Mouse (Mus musculus): Measurements from ENCODE around the gene Zcchc4. TPM values are rescaled to one million over a fixed set of nuclear protein-coding genes. Genes with fewer than 3 reads are reported as not detected.

Zcchc4 gene
- polyA plus RNA-seq, 1 experiment from 2014 or later = 10.6 TPM

DNA sequence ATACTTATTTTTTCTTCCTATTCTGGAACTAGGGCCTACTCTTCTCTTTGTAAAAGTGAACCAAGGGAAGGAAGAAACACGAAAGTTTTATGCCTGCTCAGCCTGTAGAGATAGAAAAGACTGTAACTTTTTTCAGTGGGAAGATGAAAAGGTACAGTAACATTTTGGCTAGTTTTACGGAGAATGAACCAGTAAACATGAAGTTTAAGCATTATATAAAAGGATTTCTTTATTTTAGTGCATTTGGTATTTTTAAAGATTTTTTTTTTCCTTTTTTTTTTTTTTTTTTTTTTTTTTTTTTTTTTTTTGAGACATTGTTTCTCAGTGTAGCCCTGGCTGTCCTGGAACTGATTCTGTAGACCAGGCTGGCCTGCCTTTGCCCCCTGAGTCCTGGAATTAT lies 8.7 kb downstream of the Zcchc4 start:
- no peak overlapping the region for H3K27ac ChIP-seq (ENCODE audit: low read depth, low read length)
- 82% methylated on average over 2 of the region's 2 CpGs for WGBS

DNA sequence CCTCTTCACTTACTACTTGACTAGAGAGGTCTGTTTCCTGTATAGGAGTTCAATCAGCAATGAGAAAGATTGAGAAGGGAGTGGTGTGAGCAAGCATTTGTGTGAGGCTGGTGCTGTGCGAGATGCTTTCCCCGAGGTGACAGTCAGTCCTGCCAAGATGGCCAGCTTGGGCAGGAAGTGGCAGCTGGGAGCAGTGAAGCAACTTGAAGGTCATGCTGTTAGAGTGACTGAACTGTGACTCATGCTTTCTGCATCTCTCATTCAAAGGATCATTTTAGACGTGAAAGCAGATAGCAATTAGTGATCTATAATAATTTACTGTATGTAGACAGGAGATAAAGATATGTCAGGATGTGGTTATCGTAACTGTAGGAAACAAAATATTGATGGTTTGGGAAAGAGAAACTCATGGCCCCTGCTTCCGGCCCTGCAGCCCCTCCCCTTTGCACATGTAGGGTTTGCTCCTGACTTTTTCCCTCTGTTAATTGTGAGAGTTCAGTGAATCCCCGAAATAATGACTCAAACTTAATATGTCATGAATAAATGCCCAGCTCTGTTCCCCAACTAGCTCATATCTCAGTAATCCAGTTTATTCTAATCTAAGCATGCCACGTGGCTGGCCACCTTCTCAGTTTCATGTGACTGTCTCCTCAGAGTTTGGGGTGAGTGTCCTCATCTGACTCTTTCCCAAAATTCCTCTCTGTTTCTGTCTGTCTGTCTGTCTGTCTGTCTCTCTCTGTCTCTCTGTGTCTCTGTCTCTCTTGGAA lies 11.5 kb downstream of the Zcchc4 start:
- Histone ChIP-seq H3K4me3 (ENCODE audit: low read length) (no peak overlapping the region), H3K9me3 (ENCODE audit: control insufficient read depth, low read length) (no peaks in the 10 kb centered on the region), H3K27me3 (replicated peaks; ENCODE audit: control insufficient read depth, insufficient read depth, low read length) (no peaks in the 10 kb centered on the region), H3K4me1 (ENCODE audit: control insufficient read depth, insufficient read depth, low read depth, low read length) (no peaks in the 10 kb centered on the region; the same call in 1 of the 2 replicates), H3K4me2 (ENCODE audit: low read length) (no peak overlapping the region), H3K27ac (ENCODE audit: low read depth, low read length) (no peak overlapping the region), H3K36me3 (ENCODE audit: control insufficient read depth, insufficient read depth, low read length) (no peaks in the 10 kb centered on the region), H3K9ac (ENCODE audit: low read depth, low read length) (no peak overlapping the region)
- WGBS = 87% methylated on average over 7 of the region's 7 CpGs
- no peak for ATAC-seq

More for the DNA sequence above, 8.7 kb downstream of the Zcchc4 start:
- Histone ChIP-seq H3K4me3 (ENCODE audit: low read length) (no peak overlapping the region), H3K27me3 (replicated peaks; ENCODE audit: control insufficient read depth, insufficient read depth, low read length) (no peaks in the 10 kb centered on the region), H3K9me3 (ENCODE audit: control insufficient read depth, low read length) (no peaks in the 10 kb centered on the region), H3K9ac (ENCODE audit: low read depth, low read length) (no peak overlapping the region), H3K4me1 (ENCODE audit: control insufficient read depth, insufficient read depth, low read depth, low read length) (no peaks in the 10 kb centered on the region; the same call in 1 of the 2 replicates), H3K4me2 (ENCODE audit: low read length) (no peak overlapping the region; the same call in 1 of the 2 replicates), H3K36me3 (ENCODE audit: control insufficient read depth, insufficient read depth, low read length) (no peaks in the 10 kb centered on the region)
- no peak for ATAC-seq

DNA sequence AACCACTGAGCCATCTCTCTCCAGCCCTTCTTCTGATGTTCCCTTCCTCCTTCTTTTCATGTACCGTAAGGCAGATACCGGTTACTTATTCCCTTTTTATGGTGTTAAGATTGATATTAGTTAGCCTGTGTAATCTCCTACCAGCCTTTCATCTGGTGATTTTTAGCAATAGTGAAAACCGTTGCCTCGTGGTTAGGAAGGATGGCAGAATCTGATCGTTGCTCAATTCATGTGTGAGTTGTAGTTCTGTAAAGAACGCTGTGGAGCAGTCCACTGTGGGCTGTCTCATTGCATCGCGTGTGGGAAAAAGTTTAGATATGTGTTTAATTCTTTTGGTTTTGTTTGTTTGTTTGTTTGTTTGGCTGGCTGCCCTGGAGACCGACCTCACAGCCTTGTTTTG lies 18.0 kb downstream of the Zcchc4 start:
- peaks cover 10% of the 10 kb centered on the region; the same call in 1 of the 2 replicates for H3K36me3 ChIP-seq (ENCODE audit: control insufficient read depth, insufficient read depth, low read length)
- no peak overlapping the region for H3K27ac ChIP-seq (ENCODE audit: low read depth, low read length)
- no peak overlapping the region for H3K4me2 ChIP-seq (ENCODE audit: low read length)
- H3K4me1 ChIP-seq (ENCODE audit: control insufficient read depth, insufficient read depth, low read depth, low read length) = no peaks in the 10 kb centered on the region
- no peak overlapping the region for H3K4me3 ChIP-seq (ENCODE audit: low read length)
- no peak for ATAC-seq
- no peaks in the 10 kb centered on the region for H3K9me3 ChIP-seq (ENCODE audit: control insufficient read depth, low read length)
- no peaks in the 10 kb centered on the region for H3K27me3 ChIP-seq (replicated peaks; ENCODE audit: control insufficient read depth, insufficient read depth, low read length)
- WGBS = 96% methylated on average over 9 of the region's 9 CpGs
- H3K9ac ChIP-seq (ENCODE audit: low read depth, low read length) = no peak overlapping the region

- no peak overlapping the region for H3K27ac ChIP-seq (ENCODE audit: low read depth, low read length)
- no peak for ATAC-seq
- no peaks in the 10 kb centered on the region for H3K27me3 ChIP-seq (replicated peaks; ENCODE audit: control insufficient read depth, insufficient read depth, low read length)
- no peak overlapping the region for H3K4me2 ChIP-seq (ENCODE audit: low read length)
- no peak overlapping the region for H3K9ac ChIP-seq (ENCODE audit: low read depth, low read length)
- no peaks in the 10 kb centered on the region for H3K4me1 ChIP-seq (ENCODE audit: control insufficient read depth, insufficient read depth, low read depth, low read length)
- H3K9me3 ChIP-seq (ENCODE audit: control insufficient read depth, low read length) = no peaks in the 10 kb centered on the region
- H3K4me3 ChIP-seq (ENCODE audit: low read length) = no peak overlapping the region
- H3K36me3 ChIP-seq (ENCODE audit: control insufficient read depth, insufficient read depth, low read length) = peaks cover 10% of the 10 kb centered on the region; the same call in 1 of the 2 replicates
- WGBS = 90% methylated on average over 9 of the region's 9 CpGs
Measured at GRCm38 (mm10) chr5:52794109-52794508, 18.9 kb downstream of the Zcchc4 start.

GRCm38 (mm10) chr5:52799274-52799985 lies 24.2 kb downstream of the Zcchc4 start:
- Histone ChIP-seq H3K36me3 (ENCODE audit: control insufficient read depth, insufficient read depth, low read length) (peaks cover 10% of the 10 kb centered on the region; the same call in 1 of the 2 replicates), H3K9ac (ENCODE audit: low read depth, low read length) (no peak overlapping the region), H3K4me2 (ENCODE audit: low read length) (no peak overlapping the region), H3K27me3 (replicated peaks; ENCODE audit: control insufficient read depth, insufficient read depth, low read length) (no peaks in the 10 kb centered on the region), H3K4me3 (ENCODE audit: low read length) (no peak overlapping the region), H3K4me1 (ENCODE audit: control insufficient read depth, insufficient read depth, low read depth, low read length) (no peaks in the 10 kb centered on the region), H3K9me3 (ENCODE audit: control insufficient read depth, low read length) (no peaks in the 10 kb centered on the region), H3K27ac (ENCODE audit: low read depth, low read length) (no peak overlapping the region)
- WGBS = 85% methylated on average over 12 of the region's 12 CpGs
- ATAC-seq = no peak

GRCm38 (mm10) chr5:52805801-52806200 lies 30.6 kb downstream of the Zcchc4 start:
- peaks cover 2% of the 10 kb centered on the region; the same call in 1 of the 2 replicates for H3K36me3 ChIP-seq (ENCODE audit: control insufficient read depth, insufficient read depth, low read length)
- no peak overlapping the region for H3K9ac ChIP-seq (ENCODE audit: low read depth, low read length)
- 77% methylated on average over 4 of the region's 4 CpGs for WGBS
- no peak overlapping the region for H3K4me3 ChIP-seq (ENCODE audit: low read length)
- no peaks in the 10 kb centered on the region for H3K4me1 ChIP-seq (ENCODE audit: control insufficient read depth, insufficient read depth, low read depth, low read length)
- H3K9me3 ChIP-seq (ENCODE audit: control insufficient read depth, low read length) = no peaks in the 10 kb centered on the region
- no peak overlapping the region for H3K4me2 ChIP-seq (ENCODE audit: low read length)
- H3K27me3 ChIP-seq (replicated peaks; ENCODE audit: control insufficient read depth, insufficient read depth, low read length) = no peaks in the 10 kb centered on the region
- no peak overlapping the region for H3K27ac ChIP-seq (ENCODE audit: low read depth, low read length)
- no peak for ATAC-seq

DNA sequence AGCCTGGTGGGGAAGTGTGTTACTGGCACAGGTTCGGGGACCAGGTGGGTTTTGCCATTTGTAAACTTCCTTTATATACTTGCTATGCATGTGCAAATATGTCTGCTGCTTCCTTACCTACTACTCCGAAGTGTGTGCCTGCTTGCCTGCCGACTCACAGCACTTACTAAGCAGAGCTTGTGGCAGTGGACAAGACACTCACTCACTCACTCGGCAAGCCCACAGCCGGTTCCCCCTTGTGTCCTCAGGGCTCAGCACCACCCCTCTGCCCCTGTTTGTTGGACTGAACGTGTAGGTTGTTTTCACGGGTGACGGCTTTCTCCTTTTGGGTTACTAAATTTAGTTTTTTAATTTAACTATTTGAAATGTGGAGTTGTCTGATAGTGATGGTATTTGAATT lies 31.1 kb downstream of the Zcchc4 start:
- Histone ChIP-seq H3K9me3 (ENCODE audit: control insufficient read depth, low read length) (no peaks in the 10 kb centered on the region), H3K36me3 (ENCODE audit: control insufficient read depth, insufficient read depth, low read length) (peaks cover 2% of the 10 kb centered on the region; the same call in 1 of the 2 replicates), H3K27ac (ENCODE audit: low read depth, low read length) (no peak overlapping the region), H3K27me3 (replicated peaks; ENCODE audit: control insufficient read depth, insufficient read depth, low read length) (no peaks in the 10 kb centered on the region), H3K4me1 (ENCODE audit: control insufficient read depth, insufficient read depth, low read depth, low read length) (no peaks in the 10 kb centered on the region), H3K9ac (ENCODE audit: low read depth, low read length) (no peak overlapping the region), H3K4me3 (ENCODE audit: low read length) (no peak overlapping the region), H3K4me2 (ENCODE audit: low read length) (no peak overlapping the region)
- 83% methylated on average over 8 of the region's 8 CpGs for WGBS
- ATAC-seq = no peak

DNA sequence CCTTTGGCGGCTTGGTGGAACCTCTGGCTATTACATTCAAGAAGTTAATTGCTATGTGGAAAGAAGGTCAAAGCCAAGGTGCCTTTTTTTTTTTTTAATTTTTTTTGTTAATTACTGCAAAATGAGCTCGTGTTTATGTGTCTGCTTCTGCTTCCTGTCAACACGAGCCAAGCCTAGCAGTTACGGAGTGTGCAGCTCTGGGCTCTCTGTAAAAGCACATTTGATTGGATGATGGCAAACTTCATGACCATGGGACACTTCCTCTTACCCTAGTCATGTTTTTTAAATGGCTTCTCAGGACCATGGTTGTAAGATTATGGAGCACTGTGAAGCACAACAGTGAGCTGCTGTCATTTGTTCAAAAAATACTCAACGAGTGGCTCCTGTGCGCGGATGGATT lies 31.8 kb downstream of the Zcchc4 start:
- no peaks in the 10 kb centered on the region for H3K4me1 ChIP-seq (ENCODE audit: control insufficient read depth, insufficient read depth, low read depth, low read length)
- whole genome bisulfite sequencing = 87% methylated on average over 7 of the region's 7 CpGs
- H3K4me3 ChIP-seq (ENCODE audit: low read length) = no peak overlapping the region
- H3K9me3 ChIP-seq (ENCODE audit: control insufficient read depth, low read length) = no peaks in the 10 kb centered on the region
- H3K27ac ChIP-seq (ENCODE audit: low read depth, low read length) = no peak overlapping the region
- no peak overlapping the region for H3K9ac ChIP-seq (ENCODE audit: low read depth, low read length)
- no peak overlapping the region for H3K4me2 ChIP-seq (ENCODE audit: low read length)
- H3K27me3 ChIP-seq (replicated peaks; ENCODE audit: control insufficient read depth, insufficient read depth, low read length) = no peaks in the 10 kb centered on the region
- ATAC-seq = no peak
- H3K36me3 ChIP-seq (ENCODE audit: control insufficient read depth, insufficient read depth, low read length) = peaks cover 2% of the 10 kb centered on the region; the same call in 1 of the 2 replicates

GRCm38 (mm10) chr5:52810446-52810845 lies 35.2 kb downstream of the Zcchc4 start:
- 98% methylated on average over 6 of the region's 6 CpGs for WGBS
- no peak overlapping the region for H3K4me3 ChIP-seq (ENCODE audit: low read length)
- no peak overlapping the region for H3K9ac ChIP-seq (ENCODE audit: low read depth, low read length)
- no peak overlapping the region for H3K4me2 ChIP-seq (ENCODE audit: low read length)
- H3K27me3 ChIP-seq (replicated peaks; ENCODE audit: control insufficient read depth, insufficient read depth, low read length) = no peaks in the 10 kb centered on the region
- ATAC-seq = no peak
- H3K36me3 ChIP-seq (ENCODE audit: control insufficient read depth, insufficient read depth, low read length) = 0 out of 2 replicates have a peak, but pooled peaks cover 2% of the 10 kb centered on the region
- H3K4me1 ChIP-seq (ENCODE audit: control insufficient read depth, insufficient read depth, low read depth, low read length) = no peaks in the 10 kb centered on the region
- H3K9me3 ChIP-seq (ENCODE audit: control insufficient read depth, low read length) = no peaks in the 10 kb centered on the region
- H3K27ac ChIP-seq (ENCODE audit: low read depth, low read length) = no peak overlapping the region
